In genomic region chr19:28518846-28519245, GRCm38 (mm10) we compare ENCODE assay signal across 25 mouse cellular contexts.
DNase-seq lines count a peak whose midpoint lies in the region; ATAC-seq and TF ChIP-seq lines count a peak whose summit lies in the region.
"Had no signal": no experiment of that assay in that cellular context is flagged by ENCODE, and none has a peak within 500 bp of the region (broad histone marks: within the 10 kb centered on the region; RNA-seq: fewer than 3 reads in every experiment).

No protein-coding gene starts in this region.

- no peak overlapping the region for H3K4me3 ChIP-seq in intestine, embryonic 16.5 days (ENCODE audit: low read length)
- H3K4me3 ChIP-seq in intestine, embryonic 15.5 days (replicated peaks), result no peak overlapping the region
- H3K4me3 ChIP-seq in lung, embryonic 16.5 days (ENCODE audit: low read length), result no peak overlapping the region
- no peak overlapping the region for H3K4me3 ChIP-seq in embryonic fibroblast, embryonic 13.5 days (ENCODE audit: insufficient read depth, low read length)
- H3K4me3 ChIP-seq in stomach, embryonic 16.5 days (replicated peaks; ENCODE audit: low read length), result no peak overlapping the region
- H3K4me3 ChIP-seq: embryonic facial prominence, embryonic 10.5 days; embryonic facial prominence, embryonic 13.5 days; forebrain, embryonic 10.5 days; forebrain, embryonic 13.5 days; gastrocnemius, adult 2 months; hindbrain, embryonic 12.5 days; hindbrain, embryonic 15.5 days had no signal

- H3K36me3 ChIP-seq in intestine, embryonic 16.5 days (ENCODE audit: control insufficient read depth, insufficient read depth, low read length), result no peaks in the 10 kb centered on the region
- H3K36me3 ChIP-seq in intestine, embryonic 15.5 days, result no peaks in the 10 kb centered on the region
- no peaks in the 10 kb centered on the region for H3K36me3 ChIP-seq in lung, embryonic 16.5 days (ENCODE audit: control insufficient read depth, insufficient read depth, low read length)
- H3K36me3 ChIP-seq in stomach, embryonic 16.5 days (ENCODE audit: control insufficient read depth, insufficient read depth, low read length), result no peaks in the 10 kb centered on the region
- H3K36me3 ChIP-seq: embryonic facial prominence, embryonic 10.5 days; embryonic facial prominence, embryonic 13.5 days; forebrain, embryonic 10.5 days; hindbrain, embryonic 12.5 days; hindbrain, embryonic 15.5 days had no signal

- 70% methylated on average over 6 of the region's 6 CpGs for WGBS in intestine, embryonic 16.5 days
- WGBS in intestine, embryonic 15.5 days, result 70% methylated on average over 6 of the region's 6 CpGs
- WGBS in lung, embryonic 16.5 days, result 77% methylated on average over 6 of the region's 6 CpGs
- 76% methylated on average over 6 of the region's 6 CpGs for WGBS in stomach, embryonic 16.5 days

- TF ChIP-seq CTCF in embryonic fibroblast, embryonic 13.5 days (IDR thresholded peaks at IDR 0.05; ENCODE audit: borderline replicate concordance, insufficient read depth, low read length), result no peak

- H3K9ac ChIP-seq in intestine, embryonic 16.5 days (ENCODE audit: low read depth, low read length), result no peak overlapping the region
- no peak overlapping the region for H3K9ac ChIP-seq in intestine, embryonic 15.5 days
- no peak overlapping the region for H3K9ac ChIP-seq in lung, embryonic 16.5 days (ENCODE audit: low read length)
- H3K9ac ChIP-seq in stomach, embryonic 16.5 days (ENCODE audit: low read length), result no peak overlapping the region
- H3K9ac ChIP-seq: embryonic facial prominence, embryonic 13.5 days; forebrain, embryonic 13.5 days; hindbrain, embryonic 12.5 days; hindbrain, embryonic 15.5 days had no signal

- no peaks in the 10 kb centered on the region for H3K27me3 ChIP-seq in intestine, embryonic 16.5 days (replicated peaks; ENCODE audit: control insufficient read depth, insufficient read depth, low read length)
- no peaks in the 10 kb centered on the region for H3K27me3 ChIP-seq in intestine, embryonic 15.5 days (replicated peaks)
- no peaks in the 10 kb centered on the region for H3K27me3 ChIP-seq in lung, embryonic 16.5 days (ENCODE audit: control insufficient read depth, insufficient read depth, low read depth, low read length)
- no peaks in the 10 kb centered on the region for H3K27me3 ChIP-seq in stomach, embryonic 16.5 days (ENCODE audit: control insufficient read depth, insufficient read depth, low read length)
- H3K27me3 ChIP-seq: forebrain, embryonic 13.5 days; hindbrain, embryonic 12.5 days; hindbrain, embryonic 15.5 days had no signal

- DNase-seq in lung, postnatal 10 days, result no peak
- no peak for DNase-seq in neural tube, embryonic 10.5 days (ENCODE audit: extremely low spot score, low spot score)
- DNase-seq: B cell, adult 2 months; cerebellum, adult 11-12 months; cerebellum, adult 8-10 months; cerebellum, postnatal 10 days; cerebellum, postnatal 36 days; embryo, embryonic 11 days; gastrocnemius, adult 2 months; gastrocnemius, postnatal 14 days had no signal

- no peak overlapping the region for H3K4me2 ChIP-seq in intestine, embryonic 16.5 days (ENCODE audit: low read depth, low read length)
- no peak overlapping the region for H3K4me2 ChIP-seq in intestine, embryonic 15.5 days (replicated peaks)
- H3K4me2 ChIP-seq in lung, embryonic 16.5 days (ENCODE audit: low read depth, low read length), result no peak overlapping the region
- H3K4me2 ChIP-seq in stomach, embryonic 16.5 days (ENCODE audit: low read depth, low read length), result no peak overlapping the region
- H3K4me2 ChIP-seq: embryonic facial prominence, embryonic 13.5 days; forebrain, embryonic 13.5 days; heart, embryonic 11.5 days; hindbrain, embryonic 12.5 days; hindbrain, embryonic 15.5 days had no signal

- no peaks in the 10 kb centered on the region for H3K9me3 ChIP-seq in intestine, embryonic 16.5 days (ENCODE audit: control insufficient read depth, low read length)
- H3K9me3 ChIP-seq in intestine, embryonic 15.5 days, result no peaks in the 10 kb centered on the region
- no peaks in the 10 kb centered on the region for H3K9me3 ChIP-seq in lung, embryonic 16.5 days (ENCODE audit: control insufficient read depth, low read length)
- no peaks in the 10 kb centered on the region for H3K9me3 ChIP-seq in stomach, embryonic 16.5 days (replicated peaks; ENCODE audit: control insufficient read depth, low read length)
- H3K9me3 ChIP-seq: embryonic facial prominence, embryonic 10.5 days; embryonic facial prominence, embryonic 13.5 days; forebrain, embryonic 10.5 days; forebrain, embryonic 13.5 days; hindbrain, embryonic 12.5 days; hindbrain, embryonic 15.5 days had no signal

- H3K4me1 ChIP-seq in intestine, embryonic 16.5 days (ENCODE audit: control insufficient read depth, insufficient read depth, low read length), result peaks cover 31% of the 10 kb centered on the region
- H3K4me1 ChIP-seq in intestine, embryonic 15.5 days (replicated peaks), result peaks cover 24% of the 10 kb centered on the region
- H3K4me1 ChIP-seq in lung, embryonic 16.5 days (replicated peaks; ENCODE audit: control insufficient read depth, insufficient read depth, low read length), result peaks cover 24% of the 10 kb centered on the region
- H3K4me1 ChIP-seq in embryonic fibroblast, embryonic 13.5 days (ENCODE audit: control insufficient read depth, insufficient read depth, low read length), result peaks cover 2% of the 10 kb centered on the region; the same call in 1 of the 2 replicates
- H3K4me1 ChIP-seq in stomach, embryonic 16.5 days (ENCODE audit: control insufficient read depth, insufficient read depth, low read length), result peaks cover 18% of the 10 kb centered on the region; the same call in 1 of the 2 replicates
- H3K4me1 ChIP-seq: hindbrain, embryonic 15.5 days had no signal

- ATAC-seq in intestine, embryonic 16.5 days, result no peak
- no peak for ATAC-seq in intestine, embryonic 15.5 days
- ATAC-seq in lung, embryonic 16.5 days (ENCODE audit: low read depth), result no peak
- ATAC-seq in stomach, embryonic 16.5 days (ENCODE audit: insufficient read depth, low FRiP score), result no peak
- no peak for ATAC-seq in cerebellum, adult (ENCODE audit: insufficient number of reproducible peaks, low FRiP score, low TSS enrichment)
- ATAC-seq: CD4-positive, CD25-positive, alpha-beta regulatory T cell, adult 4 months; forebrain, embryonic 13.5 days; forebrain, embryonic 16.5 days had no signal

- H3K27ac ChIP-seq in intestine, embryonic 16.5 days (ENCODE audit: low read length), result peak overlapping the region; percentile 76
- H3K27ac ChIP-seq in intestine, embryonic 15.5 days, result no peak overlapping the region
- H3K27ac ChIP-seq in lung, embryonic 16.5 days (ENCODE audit: low read length), result peak overlapping the region; percentile 38; the same call in 1 of the 2 replicates
- peak overlapping the region; percentile 72 for H3K27ac ChIP-seq in embryonic fibroblast, embryonic 13.5 days (ENCODE audit: insufficient read depth, low read length)
- peak overlapping the region; percentile 76 for H3K27ac ChIP-seq in stomach, embryonic 16.5 days (ENCODE audit: low read length)
- H3K27ac ChIP-seq: embryonic facial prominence, embryonic 10.5 days; embryonic facial prominence, embryonic 13.5 days; forebrain, embryonic 10.5 days; forebrain, embryonic 13.5 days; gastrocnemius, adult 2 months; hindbrain, embryonic 12.5 days; hindbrain, embryonic 15.5 days had no signal

- no peak for TF ChIP-seq POLR2A in embryonic fibroblast, embryonic 13.5 days (IDR thresholded peaks at IDR 0.05; ENCODE audit: low read depth, low read length)
